Mouse (Mus musculus) left cerebral cortex, adult 11 months (tissue): ENCODE measurements around the gene Id2.

ENCODE experiments used
- DNase-seq: peaks from one replicate; pipeline ENCODE4 v3.0.0; 2022; ENCODE audit warnings: low spot score

The Id2 gene

DNA sequence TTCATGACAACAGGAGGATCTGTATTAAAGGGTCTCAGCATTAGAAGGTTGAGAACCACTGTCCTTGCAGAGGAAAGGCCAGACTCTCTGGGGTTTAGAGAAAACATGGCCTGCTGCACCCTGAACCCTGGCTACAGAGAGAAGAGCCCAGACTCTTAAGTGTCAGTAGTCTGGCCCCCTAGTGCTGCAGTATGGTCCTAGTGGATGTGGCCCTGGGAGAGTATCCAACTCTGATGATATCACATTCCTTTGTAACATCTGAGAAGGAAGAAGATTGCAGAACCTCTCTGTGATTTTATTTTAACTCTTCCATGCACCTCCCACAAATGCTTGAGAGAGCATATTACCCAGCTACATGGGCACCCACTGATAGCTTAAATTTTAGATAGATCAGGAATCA lies 7.6 kb upstream of the Id2 start:
- DNase-seq: no peak

DNA sequence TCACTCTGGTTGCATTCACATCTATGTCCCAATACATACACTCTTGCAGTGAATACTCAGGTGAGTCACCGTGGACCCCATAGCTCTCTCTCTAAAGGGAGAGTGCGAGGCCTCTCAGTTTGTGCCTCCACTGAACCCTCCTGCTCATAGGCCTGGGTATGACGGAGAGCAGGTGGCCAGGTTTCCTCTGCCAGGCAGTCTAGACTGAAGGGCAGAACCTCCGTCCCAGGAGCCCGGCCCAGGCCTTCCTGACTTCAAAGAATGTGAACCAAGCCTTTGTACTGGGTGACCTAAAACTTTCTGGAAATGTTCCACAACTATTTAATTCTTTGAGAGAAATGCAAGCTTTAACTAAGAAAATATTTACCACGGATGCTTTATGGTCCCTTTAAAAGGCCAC lies 7.0 kb upstream of the Id2 start:
- DNase-seq: no peak

DNA sequence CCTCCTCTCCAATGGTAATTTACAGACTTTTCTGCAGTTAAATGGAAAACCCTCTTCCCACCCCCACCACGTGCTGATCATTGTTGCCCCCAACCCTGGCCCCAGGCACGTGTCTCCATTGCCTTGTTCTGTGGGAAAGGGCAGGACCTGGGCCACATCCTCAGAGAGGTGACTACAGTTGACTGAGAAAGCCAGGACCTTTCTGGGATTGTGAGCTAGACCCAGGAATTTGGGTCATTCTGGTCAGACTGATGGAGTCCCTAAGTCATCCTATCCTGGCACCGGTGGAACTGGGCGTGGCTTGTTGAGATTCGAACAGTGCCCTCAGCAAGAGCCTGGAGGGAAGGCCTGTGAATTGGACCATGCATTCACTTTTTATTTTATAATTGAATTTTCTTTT lies 4.4 kb upstream of the Id2 start:
- no peak for DNase-seq

DNA sequence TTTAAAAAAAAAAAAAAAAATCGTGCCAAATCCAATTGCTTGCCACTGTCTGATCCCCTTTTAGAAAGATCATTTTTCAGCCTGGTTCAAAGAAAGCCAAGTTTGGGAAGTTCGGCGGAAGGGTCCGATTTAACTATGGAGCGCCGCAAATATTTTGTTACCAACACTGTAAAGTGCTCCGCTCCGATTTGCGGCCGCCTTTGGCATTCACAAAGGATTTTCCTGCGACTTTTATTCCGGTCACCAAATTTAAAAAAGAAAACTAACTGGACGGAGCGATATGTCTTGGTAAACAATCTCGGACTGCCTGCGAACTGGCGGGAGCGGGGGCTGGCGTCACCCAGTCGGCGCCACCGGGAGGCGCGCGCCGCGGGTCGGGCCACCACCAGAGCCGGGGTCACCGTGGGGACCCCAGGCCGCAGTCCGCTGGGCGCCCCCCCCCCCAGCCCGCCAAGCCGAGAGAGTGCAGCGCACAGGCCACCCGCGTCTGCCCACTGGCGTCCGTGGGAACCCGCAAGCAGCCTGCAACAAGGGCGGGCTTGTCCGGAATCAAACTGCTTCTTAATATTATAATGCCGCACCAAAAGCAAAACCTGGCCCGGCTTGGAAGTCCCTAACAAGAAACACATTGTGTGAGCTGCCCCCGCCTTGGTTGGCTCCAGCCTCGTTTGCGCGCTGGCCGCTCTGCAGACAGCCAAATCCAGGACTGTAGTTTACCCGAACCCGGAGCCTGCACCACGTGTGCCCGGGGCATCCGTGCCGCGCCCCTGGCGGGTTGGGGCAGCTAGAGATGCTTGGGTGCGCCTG lies 3.7 kb upstream of the Id2 start:
- no peak for DNase-seq

DNA sequence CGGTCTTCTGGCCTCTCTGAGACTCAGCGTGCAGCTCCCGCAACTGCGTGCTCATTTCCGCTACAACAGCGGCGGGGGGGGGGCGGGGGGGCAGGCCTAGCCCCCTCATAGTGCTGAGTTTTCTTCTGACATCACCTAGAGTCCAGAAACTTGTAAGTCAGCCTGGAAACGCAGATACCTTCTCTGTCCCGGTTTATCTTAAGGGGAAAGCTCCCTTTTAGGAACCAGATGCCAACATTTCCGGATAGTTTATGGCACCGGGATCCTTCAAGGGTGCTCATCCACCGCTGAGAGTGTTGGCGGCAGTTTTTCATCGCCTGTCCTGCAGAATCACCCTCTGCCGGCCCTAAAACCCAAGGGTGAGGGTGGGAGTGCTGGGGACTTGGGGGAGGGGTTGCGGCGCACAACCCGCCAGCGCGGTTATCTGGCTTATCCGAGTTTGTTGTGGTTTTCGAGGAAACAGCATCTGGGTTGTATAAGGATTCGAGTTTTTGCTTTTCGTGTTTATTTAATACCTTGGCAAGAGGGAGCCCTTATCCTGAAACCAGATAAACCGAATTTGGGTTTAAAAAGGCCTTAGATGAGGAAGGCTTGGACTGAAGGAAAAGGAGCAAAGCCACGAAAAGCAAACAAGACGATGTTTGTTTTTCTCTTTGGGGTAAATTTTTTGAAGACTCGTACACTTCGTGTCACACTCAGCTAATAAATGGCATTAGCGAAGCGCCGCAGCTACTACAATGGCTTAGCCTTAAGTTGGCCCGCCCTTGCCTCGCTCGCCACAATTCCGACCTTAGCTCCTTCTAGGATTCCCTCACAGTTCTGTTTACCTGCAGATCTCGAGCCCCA lies 2.8 kb upstream of the Id2 start:
- no peak for DNase-seq

DNA sequence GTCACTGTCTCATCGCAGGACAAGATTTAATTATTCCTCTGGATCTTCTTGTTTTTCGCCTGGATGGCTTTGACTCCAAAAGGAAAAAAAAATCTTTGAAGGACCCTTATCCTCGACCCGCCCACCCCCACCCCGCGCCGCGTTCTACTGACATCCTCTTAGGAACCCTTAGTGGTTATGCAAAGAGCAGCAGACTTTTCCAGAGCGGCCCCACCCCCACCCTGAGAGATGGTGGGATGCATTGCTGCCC lies 2.3 kb upstream of the Id2 start:
- no peak for DNase-seq

DNA sequence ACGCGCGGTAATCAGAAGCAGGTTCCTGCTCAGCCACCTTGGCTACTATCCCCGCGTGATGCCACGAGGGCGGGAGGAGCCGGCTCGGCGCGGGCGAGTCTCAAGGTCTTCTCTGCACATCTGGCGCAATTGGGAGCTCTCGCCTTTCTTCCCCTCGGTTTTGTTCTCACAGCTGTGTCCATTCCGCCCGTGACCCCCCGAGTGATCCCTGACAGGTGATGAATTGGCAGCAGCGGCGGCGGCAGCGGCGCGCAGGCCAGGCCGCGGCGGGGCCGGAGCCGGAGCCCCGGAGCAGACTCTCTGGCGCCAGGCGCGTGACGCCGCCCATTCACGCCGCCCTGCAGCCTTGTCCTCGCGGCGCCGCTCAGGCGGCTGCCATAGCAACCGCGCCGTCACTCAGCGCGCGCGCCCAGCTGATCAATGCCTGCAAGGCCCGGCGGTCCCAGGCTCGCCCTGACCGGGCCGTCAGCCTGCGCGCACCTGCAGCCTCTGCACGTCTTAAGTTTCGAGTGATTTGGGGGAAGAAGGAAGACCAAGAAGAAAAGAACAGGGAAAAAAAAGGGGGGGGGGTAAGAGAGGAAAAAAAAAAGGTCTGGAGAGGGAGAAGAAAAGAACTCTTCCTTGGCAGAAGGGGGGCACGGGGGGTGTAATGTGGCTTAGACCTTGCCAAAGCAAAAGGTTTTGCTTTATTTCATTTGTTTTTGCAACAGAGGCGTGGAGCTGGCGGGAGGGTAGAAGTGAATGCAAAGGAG lies 1.8 kb upstream of the Id2 start:
- DNase-seq: peak; percentile 85

DNA sequence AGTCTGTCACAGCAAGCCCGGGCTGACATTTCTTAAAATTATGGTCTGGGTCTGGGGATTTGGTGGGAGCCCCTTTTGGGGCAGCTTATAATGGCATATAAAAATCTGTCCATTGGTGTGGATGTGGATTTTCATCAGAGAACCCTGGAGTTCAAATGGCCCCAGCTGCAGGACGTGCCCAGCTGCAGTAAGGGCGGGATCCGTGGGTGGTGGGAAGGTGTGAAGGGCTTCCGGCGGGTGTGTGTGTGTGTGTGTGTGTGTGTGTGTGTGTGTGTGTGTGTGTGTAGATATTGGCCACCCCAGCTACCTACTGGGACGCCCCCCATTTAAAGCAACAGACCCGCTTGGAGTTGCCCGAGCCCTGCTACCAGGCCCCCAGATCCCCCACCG lies 1.2 kb upstream of the Id2 start:
- DNase-seq: no peak

DNA sequence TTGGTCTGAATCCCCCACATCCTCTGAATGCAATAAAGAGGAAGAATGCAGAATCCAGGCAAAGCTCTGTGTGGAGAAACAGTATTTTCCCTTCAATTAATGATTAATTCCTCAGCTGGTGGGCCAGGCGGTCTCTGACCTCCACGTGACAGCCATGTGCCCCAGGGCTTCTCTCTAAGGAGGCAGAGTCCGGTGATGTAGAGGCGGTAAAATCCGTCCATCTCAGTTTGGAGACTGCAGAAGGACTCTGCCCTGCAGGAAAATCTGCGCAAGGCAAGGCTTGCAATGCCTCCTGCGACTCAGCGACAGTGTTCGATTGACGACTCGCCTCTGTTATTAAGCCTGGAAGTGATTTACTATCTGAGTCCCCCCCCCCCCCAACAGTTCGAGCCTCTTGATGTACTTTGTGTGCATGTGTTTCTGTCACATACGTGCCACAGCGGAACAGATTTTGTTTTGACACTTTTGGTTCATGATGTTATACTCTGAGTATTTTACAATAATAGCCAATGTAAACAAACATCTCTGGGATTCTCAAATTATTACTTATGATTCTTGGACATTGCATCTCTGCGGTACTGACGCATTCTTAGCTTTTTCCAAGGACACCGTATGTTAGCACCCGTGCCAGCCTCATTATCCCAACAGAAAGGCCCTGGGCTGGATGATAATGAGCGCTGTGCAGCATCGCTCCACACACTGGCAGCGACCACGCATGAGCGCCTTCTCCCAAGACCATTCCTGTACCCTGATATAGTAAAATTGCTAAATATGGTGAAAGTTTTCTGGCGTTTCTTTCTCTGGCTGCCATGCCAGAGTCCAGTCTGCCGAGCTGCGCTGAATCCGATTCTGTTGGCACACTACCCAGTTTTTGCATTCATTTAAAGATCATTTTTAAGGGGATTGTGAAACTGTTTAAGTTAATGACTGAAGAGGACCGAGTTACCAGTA lies 545 bp upstream of the Id2 start:
- DNase-seq: no peak

DNA sequence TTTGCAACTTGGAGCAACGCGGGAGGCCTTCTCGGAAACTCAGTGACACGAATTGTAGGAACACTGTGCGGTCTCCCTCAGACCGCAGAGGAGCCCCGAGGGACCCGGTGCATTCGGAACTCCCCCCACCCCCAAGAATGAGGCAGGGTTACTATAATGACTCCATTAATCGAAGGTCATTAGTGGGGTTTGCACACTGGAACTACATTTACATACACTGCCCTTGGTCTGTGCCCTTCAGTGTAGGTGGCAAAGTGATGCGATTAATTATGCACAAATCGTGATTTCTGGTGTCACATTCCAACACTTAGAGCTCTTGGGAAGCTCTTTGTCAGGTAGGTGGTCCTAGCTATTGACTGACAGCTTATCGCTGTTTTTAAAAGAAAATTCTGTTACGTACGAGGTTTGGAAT lies 294 bp downstream of the Id2 start:
- DNase-seq: no peak

DNA sequence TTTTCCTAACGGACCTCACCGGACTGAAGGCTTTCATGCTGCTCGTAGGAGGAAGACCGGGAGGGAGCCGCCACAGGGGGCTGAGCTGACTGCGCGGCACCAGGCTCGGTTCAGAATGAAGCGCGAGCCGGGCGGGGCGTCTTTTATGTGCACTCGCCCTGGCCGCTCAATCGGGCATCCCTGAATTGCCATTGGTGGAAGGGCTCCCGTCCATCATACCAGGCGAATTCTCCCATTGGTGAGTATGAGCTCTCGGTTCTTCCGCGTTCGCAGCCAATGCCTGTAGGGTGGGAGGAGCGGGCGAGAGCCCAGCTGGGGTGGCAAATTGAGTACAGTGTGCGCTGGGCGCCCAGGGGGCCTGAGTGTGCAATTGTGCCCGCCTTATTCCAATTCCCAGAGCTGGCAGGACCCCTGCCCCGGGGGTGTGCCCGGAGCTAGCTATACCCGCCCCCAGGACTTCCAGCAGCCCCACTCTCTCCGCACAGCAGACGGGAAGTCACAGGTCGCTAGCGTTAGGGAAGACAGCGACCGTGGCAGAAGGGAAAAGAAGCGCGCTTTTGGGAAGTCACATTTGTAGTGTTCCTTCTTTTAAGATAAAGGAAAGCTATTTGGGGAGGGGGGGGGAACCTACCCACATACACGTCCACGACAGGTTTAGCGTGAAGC lies 833 bp downstream of the Id2 start:
- DNase-seq: peak; percentile 96

DNA sequence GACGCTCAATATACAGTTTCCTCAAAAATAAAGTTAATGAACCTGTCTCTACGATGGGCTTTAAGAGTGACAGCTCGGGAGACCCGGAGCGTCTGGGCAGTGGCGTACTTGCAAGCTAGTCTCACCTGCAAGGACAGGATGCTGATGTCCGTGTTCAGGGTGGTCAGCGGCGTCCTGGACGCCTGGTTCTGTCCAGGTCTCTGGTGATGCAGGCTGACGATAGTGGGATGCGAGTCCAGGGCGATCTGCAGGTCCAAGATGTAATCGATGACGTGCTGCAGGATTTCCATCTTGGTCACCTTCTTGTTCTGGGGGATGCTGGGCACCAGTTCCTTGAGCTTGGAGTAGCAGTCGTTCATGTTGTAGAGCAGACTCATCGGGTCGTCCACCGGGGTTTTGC lies 1.4 kb downstream of the Id2 start:
- no peak for DNase-seq

DNA sequence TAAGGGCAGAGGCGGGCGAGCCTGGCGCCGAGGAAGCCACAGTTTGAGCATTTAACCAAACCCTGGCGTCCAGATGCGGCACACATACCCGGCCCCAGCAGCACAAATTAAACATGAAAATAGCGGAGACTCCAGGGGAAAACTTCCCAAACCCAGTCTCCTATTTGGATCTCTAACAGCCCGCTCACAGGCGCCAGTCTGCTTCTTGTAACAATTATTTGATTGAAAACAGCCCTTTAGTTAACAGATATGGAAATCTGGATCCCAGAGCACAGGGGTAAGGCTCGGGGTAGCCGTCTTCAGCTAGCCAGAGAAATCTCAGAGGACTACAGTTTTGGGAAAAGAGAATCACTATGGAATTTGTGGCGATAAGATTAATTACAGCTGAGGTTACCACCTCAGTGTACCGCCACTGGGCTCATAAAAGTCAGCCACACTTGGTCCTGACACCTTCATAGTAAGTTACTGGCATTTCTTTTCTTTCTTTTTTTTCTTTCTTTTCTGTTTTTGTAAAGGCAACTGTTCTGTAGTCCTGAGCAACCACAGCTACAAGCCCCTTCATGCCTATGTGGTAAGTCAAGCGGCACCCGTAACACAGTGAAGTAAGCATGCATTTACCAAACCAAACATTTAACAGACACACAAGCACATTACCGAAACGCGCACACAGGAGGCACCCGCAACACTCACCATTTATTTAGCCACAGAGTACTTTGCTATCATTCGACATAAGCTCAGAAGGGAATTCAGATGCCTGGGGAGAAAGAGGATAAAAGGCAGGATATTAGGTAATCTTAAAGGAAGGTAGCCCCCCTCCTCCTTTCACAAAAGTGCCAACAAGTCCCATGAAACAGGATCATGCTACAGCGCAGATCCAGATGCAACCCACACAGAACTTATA lies 2.1 kb downstream of the Id2 start:
- DNase-seq: no peak

DNA sequence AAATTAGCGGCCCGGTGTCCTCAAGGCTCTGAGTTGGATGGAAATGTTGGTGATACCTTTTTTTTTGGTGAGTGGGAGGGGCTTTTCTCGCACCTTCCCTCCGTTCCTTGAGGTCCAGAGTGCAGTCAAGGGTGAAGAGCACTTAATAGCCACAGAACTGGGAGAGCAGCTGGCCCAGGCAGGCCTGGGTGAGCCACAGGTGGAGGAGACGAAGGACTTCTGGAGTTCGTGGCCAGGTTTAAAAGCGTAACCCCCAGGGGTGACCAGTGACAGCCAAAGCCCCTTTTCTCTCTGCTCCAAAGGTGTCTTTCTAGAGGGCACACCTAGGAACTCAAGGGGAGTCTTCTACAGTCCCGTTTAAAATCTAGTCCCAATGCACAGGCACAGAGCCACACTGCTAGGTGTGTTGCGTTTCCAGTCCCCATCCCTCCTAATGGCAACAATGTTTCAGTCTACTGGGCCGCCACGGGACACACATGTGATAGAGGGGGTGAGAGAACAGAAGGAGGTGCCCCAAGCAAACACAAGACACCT lies 3.6 kb downstream of the Id2 start:
- no peak for DNase-seq

DNA sequence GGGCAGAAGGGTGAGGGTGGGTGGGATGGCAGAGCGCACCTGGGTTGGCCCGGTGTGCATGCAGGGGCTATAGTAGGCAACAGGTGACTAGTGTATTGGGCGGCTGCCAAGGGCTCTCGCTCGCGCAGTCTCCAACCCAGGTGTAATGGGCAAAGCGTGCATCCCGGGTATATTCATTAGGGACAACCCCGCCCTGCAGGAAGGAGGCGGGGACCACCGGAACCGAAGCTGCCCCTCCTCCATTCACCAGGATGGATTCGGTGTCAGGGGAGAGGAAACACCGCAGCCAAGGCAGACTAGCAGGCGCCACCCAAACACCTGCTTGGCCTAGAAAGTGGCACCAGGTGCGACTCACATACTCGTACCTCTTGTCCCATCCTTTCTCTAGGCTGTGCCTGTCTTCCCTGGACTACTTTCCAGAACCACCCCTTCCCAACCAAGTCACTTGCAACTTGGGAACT lies 4.2 kb downstream of the Id2 start:
- no peak for DNase-seq

DNA sequence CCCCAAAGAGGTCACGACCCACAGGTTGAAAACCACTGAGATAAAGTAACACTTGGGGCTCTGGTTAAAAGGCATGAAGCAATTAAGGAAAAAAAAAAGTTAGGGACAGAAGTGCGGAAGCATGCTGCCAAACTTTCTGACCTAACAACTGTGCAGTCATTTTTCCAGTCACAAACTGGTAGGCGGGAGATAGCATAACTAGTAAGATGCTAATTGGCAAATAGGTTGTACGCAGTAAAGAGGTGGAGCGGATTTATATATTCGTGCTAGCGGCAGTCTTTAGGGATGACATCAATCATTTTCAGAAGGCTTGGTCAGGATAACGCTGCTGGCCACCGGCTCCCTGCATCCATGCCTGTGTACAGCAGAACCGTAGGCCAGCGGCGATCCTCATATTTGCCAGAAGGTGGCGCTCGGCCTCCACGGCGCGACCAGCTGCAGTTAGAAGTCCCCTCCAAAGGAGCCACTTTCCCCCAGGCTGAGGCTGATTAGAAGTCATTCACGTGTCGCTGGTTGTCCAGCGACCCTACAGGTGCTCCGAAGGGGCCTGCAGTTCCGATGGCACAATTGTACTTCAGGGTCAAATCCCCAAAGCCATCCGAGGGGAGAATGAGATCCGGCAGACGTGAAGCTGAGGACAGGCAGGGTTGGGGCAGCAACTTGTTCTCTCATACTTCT lies 4.8 kb downstream of the Id2 start:
- peak; percentile 72 for DNase-seq

DNA sequence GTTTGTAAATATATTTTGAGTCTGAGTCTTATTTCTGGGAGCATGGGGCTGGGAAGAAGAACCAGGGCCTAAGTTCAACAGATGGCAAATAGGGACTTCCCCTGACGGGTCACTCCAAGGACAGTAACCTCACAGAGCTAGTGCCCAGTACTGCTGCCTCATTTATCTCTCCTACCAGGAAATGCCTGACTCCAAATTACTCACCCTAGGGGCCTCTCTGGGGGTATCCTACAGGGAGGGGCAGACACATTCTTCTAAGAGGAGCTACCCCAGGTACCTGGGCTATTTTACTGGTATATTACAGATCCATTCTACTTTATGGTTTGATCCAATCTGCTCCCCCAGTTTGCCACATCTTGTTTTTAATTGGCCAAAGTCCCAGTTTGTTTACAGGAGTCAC lies 7.5 kb downstream of the Id2 start:
- DNase-seq: no peak

DNA sequence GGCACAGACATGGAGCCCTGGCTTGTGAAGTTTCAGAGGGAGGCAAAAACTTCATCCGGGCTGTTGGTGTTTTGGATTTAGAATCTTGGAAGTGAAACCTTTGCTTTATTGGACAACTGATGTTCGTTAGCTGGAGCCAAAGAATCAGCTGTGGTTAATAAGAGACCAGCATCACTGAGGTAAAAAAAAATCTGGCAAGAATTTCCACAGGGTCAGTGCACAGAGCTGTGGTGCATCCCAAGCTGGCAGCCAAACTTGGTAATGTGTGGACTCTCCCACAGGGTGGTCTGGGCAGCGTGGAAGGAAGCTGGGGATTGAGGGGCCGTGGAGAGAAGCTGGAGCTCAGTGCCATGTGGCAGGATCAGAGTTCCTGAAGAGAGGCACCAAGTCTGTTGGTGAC lies 10.0 kb downstream of the Id2 start:
- DNase-seq: no peak
